Mouse (Mus musculus) brain, adult 10 weeks (tissue): ENCODE measurements around the gene Ccz1. TPM values are rescaled to one million over a fixed set of nuclear protein-coding genes. Genes with fewer than 3 reads are reported as not detected.

Experiments used
- polyA plus RNA-seq: library from polyadenylated mRNA; stranded (reverse); fragments of 350-450 nt; fragmentation: Illumina TruSeq; extraction: RNeasy Lipid Tissue Mini Kit (QIAGEN cat#74804); gene quantifications from one replicate; pipeline ENCODE4 v1.2.3, GENCODE M21; 2015; ENCODE audit warnings: low read depth, low replicate concordance

The Ccz1 gene
- polyA plus RNA-seq: 44.4 TPM

DNA sequence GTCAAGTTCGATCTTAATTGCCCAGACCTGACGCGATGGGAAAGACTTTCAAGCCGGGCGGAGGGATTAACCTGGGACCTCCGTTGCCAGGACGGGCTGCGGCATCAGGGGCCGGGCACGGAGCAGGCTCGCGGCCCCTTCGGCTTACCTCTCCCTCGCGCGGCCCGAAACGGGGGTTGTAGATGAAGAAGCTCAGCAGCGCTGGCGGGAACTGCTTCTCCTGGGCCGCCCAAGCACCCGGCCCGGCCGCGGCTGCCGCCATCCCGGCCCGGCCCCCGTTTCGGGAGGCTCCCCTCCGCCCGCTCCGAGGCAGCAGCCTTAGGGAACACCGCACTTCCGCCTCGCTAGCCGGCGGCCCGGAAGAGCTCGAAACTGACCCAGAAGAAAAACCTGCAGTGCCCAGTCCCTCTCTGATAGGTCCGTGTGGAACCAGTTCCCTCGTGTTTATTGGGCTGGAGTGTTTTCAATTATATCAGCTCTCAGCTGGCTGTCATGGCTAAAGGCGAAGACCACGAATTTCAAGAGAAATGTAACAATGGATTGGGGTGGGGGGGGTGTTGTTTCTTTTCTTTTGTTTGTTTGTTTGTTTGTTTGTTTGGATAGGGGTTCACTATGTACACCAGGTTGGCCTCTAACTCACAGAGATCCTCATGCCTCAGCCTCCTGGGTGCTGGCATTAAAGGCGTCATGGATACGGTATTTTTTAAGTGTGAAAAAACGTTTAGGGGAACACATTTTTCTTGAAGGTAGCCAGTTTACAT lies at the start of gene Ccz1:
TSS of gene Ccz1 (minus strand) at position 327 of the 761 bp plus-strand sequence.

GRCm38 (mm10) chr5:144026620-144027263 lies 12.1 kb upstream of the Ccz1 start, which contains the start of gene Ocm:
TSS of gene Ocm (minus strand) at chr5:144026670.

Other genes starting within 250 kb of the Ccz1 start
- gene Eif2ak1, start 197.1 kb downstream of the Ccz1 start, polyA plus RNA-seq: 43.3 TPM
- gene Ankrd61, start 117.2 kb downstream of the Ccz1 start, polyA plus RNA-seq: not detected
- gene Aimp2, start 105.0 kb downstream of the Ccz1 start, polyA plus RNA-seq: 61.9 TPM
- gene Pms2, start 104.9 kb downstream of the Ccz1 start, polyA plus RNA-seq: 17.3 TPM
- gene Gm42421, start 86.7 kb downstream of the Ccz1 start, polyA plus RNA-seq: 0.76 TPM
- 6.8 TPM for gene Rsph10b, start 81.8 kb downstream of the Ccz1 start, polyA plus RNA-seq
- 3.9 TPM for gene Ocm, start 11.8 kb upstream of the Ccz1 start, polyA plus RNA-seq
- gene Lmtk2, start 85.6 kb upstream of the Ccz1 start, polyA plus RNA-seq: 50.7 TPM
- gene Bhlha15, start 175.4 kb upstream of the Ccz1 start, polyA plus RNA-seq: 0.12 TPM
- 52.6 TPM for gene Tecpr1, start 208.7 kb upstream of the Ccz1 start, polyA plus RNA-seq
- gene Bri3, start 229.6 kb upstream of the Ccz1 start, polyA plus RNA-seq: 102 TPM